Mouse (Mus musculus) myocyte (in vitro differentiated cells): ENCODE measurements around the gene Actr3. TPM values are rescaled to one million over a fixed set of nuclear protein-coding genes. Genes with fewer than 3 reads are reported as not detected.

Experiments used
- H3K27me3 ChIP-seq: one replicate; pipeline ENCODE4 v1.6.1; 2011; ENCODE audit not compliant: control insufficient read depth, insufficient read depth, insufficient read length
- H3K36me3 ChIP-seq: one replicate; pipeline ENCODE4 v1.6.1; 2011; ENCODE audit not compliant: control insufficient read depth, insufficient read depth
- H3K4me2 ChIP-seq: one replicate; pipeline ENCODE4 v1.6.1; 2011; ENCODE audit warnings: low read depth, control low read depth
- H3K4me3 ChIP-seq: one replicate; pipeline ENCODE4 v1.5.1; 2011; ENCODE audit warnings: mild to moderate bottlenecking, control low read depth, moderate library complexity
- H3K79me2 ChIP-seq: one replicate; pipeline ENCODE4 v1.6.1; 2011; ENCODE audit not compliant: control insufficient read depth, insufficient read depth
- H3ac ChIP-seq: one replicate; pipeline ENCODE4 v1.6.1; 2011; ENCODE audit not compliant: control insufficient read depth, insufficient read length
- CEBPB ChIP-seq: IDR thresholded peaks from 2 replicates; pipeline ENCODE4 v1.6.1; 2011; ENCODE audit warnings: mild to moderate bottlenecking, moderate library complexity; ENCODE audit not compliant: poor library complexity, insufficient read depth, severe bottlenecking
- E2F4 ChIP-seq: IDR thresholded peaks from one replicate; pipeline ENCODE4 v1.6.1; 2011; ENCODE audit warnings: mild to moderate bottlenecking, control low read depth, moderate library complexity; ENCODE audit not compliant: insufficient read depth
- MAX ChIP-seq: IDR thresholded peaks from one replicate; pipeline ENCODE4 v1.6.1; 2011; ENCODE audit warnings: low read depth, mild to moderate bottlenecking, control low read depth
- MYOD1 ChIP-seq, 3 experiments: IDR thresholded peaks; one replicate each; pipeline ENCODE4 v1.6.1; 2011; ENCODE audit warnings: control low read depth in 2 of 3, low read depth in 2 of 3, mild to moderate bottlenecking in 2 of 3, moderate library complexity in 1 of 3; ENCODE audit not compliant: insufficient read length in 2 of 3, control insufficient read depth in 1 of 3
- MYOG ChIP-seq, 3 experiments: IDR thresholded peaks; one replicate each; pipeline ENCODE4 v1.6.1; 2011; ENCODE audit warnings: control low read depth in 2 of 3, low read depth in 2 of 3, mild to moderate bottlenecking in 2 of 3; ENCODE audit not compliant: insufficient read length in 2 of 3, control insufficient read depth in 1 of 3, insufficient read depth in 1 of 3
- POLR2A ChIP-seq: IDR thresholded peaks from one replicate; pipeline ENCODE4 v1.6.1; 2011; ENCODE audit warnings: low read depth, mild to moderate bottlenecking, control low read depth, moderate library complexity; ENCODE audit not compliant: insufficient read length
- POLR2AphosphoS2 ChIP-seq: IDR thresholded peaks from one replicate; pipeline ENCODE4 v1.6.1; 2011; ENCODE audit warnings: low read depth, control low read depth; ENCODE audit not compliant: insufficient read length
- REST ChIP-seq: IDR thresholded peaks from one replicate; pipeline ENCODE4 v1.6.1; 2011; ENCODE audit warnings: mild to moderate bottlenecking, control low read depth, moderate library complexity; ENCODE audit not compliant: insufficient read depth, insufficient read length
- SRF ChIP-seq: IDR thresholded peaks from one replicate; pipeline ENCODE4 v1.6.1; 2011; ENCODE audit warnings: low read depth; ENCODE audit not compliant: control insufficient read depth, insufficient read length
- TCF12 ChIP-seq: IDR thresholded peaks from one replicate; pipeline ENCODE4 v1.6.1; 2011; ENCODE audit warnings: mild to moderate bottlenecking, control low read depth; ENCODE audit not compliant: poor library complexity, insufficient read depth, severe bottlenecking
- TCF3 ChIP-seq: IDR thresholded peaks from one replicate; pipeline ENCODE4 v1.6.1; 2011; ENCODE audit warnings: low read depth, control low read depth; ENCODE audit not compliant: insufficient read length
- USF1 ChIP-seq: IDR thresholded peaks from one replicate; pipeline ENCODE4 v1.6.1; 2011; ENCODE audit warnings: low read depth, mild to moderate bottlenecking, control low read depth, moderate library complexity
- polyA plus RNA-seq: library from polyadenylated mRNA; unstranded; fragments of >200 nt; fragmentation: generic; extraction: Trizol; gene quantifications from one replicate; pipeline ENCODE4 v1.2.1, GENCODE M21; 2012; ENCODE audit warnings: missing spikeins

The Actr3 gene
- 131 TPM for polyA plus RNA-seq

GRCm38 (mm10) chr1:125435369-125436135, at the start of gene Actr3:
TSS of gene Actr3 (minus strand) at chr1:125435727.
- peak within 1 kb of the TSS; percentile 94 for H3K4me3 ChIP-seq
- peaks cover 45% of the 10 kb centered on the region for H3K79me2 ChIP-seq
- H3K27me3 ChIP-seq, result no peaks in the 10 kb centered on the region
- peak within 1 kb of the TSS; percentile 77 for H3ac ChIP-seq
- TF ChIP-seq USF1 (no peak), POLR2AphosphoS2 (peak; percentile 92), MYOD1 (IDR thresholded peaks at IDR 0.05; ENCODE audit: control insufficient read depth in 1 of 3, insufficient read length in 2 of 3, low read depth in 2 of 3) (peak in 2 of 3 experiments; percentile 63 to 72), TCF3 (no peak), POLR2A (peak; percentile 83), MAX (no peak), MYOG (IDR thresholded peaks at IDR 0.05; ENCODE audit: control insufficient read depth in 1 of 3, insufficient read depth in 1 of 3, insufficient read length in 2 of 3, low read depth in 2 of 3) (peak; percentile 38 to 88 (median 86))
- peak within 1 kb of the TSS; percentile 83 for H3K4me2 ChIP-seq
- H3K36me3 ChIP-seq, result no peaks in the 10 kb centered on the region

DNA sequence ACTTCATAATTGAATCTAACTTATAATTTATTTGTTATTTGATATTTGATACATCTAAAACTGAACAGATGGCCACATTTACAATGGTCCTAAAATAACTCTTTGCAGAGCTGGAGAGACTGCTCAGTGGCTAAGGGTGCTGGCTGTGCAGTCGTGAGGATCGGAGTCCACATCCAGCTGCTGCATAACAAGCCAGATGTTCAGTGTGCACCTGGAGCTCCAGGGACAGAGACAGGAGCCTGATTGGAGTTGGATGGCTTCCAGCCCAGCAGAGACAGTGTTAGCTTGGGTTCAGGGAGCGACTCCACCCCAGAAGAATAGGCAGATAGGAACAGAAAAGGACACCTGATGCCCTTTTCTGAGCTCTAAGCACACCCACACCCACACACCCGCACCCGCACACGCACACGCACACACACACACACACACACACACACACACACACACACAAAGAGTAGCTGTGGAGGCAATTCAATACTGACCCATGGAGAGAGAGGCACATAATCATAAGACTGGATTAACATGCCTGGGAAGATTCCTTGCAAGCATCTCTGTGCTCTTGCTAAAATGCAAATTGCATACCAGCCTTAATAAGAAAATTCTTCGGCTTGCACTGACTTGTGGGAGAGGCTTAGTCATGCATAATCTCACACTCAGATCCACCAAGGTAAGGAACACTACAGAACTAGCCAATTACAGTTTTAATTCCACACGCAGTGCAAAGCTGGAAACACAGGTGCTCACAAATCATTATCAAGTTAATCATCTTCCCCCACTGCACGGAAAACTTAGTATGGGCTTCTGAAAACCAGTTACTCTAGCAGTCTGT, 47.1 kb upstream of the Actr3 start:
- Histone ChIP-seq H3K36me3 (no peaks in the 10 kb centered on the region), H3K27me3 (no peaks in the 10 kb centered on the region), H3K79me2 (no peaks in the 10 kb centered on the region), H3ac (no peak overlapping the region), H3K4me2 (no peak overlapping the region), H3K4me3 (no peak overlapping the region)
- no peak for TF ChIP-seq POLR2AphosphoS2
- TF ChIP-seq TCF12, result no peak
- TF ChIP-seq MYOD1 (IDR thresholded peaks at IDR 0.05; ENCODE audit: control insufficient read depth in 1 of 3, insufficient read length in 2 of 3, low read depth in 2 of 3), result no peak
- TF ChIP-seq SRF, result no peak
- no peak for TF ChIP-seq MAX
- TF ChIP-seq MYOG (IDR thresholded peaks at IDR 0.05; ENCODE audit: control insufficient read depth in 1 of 3, insufficient read depth in 1 of 3, insufficient read length in 2 of 3, low read depth in 2 of 3), result no peak
- no peak for TF ChIP-seq POLR2A
- TF ChIP-seq TCF3, result no peak
- TF ChIP-seq USF1, result no peak
- TF ChIP-seq E2F4, result no peak
- no peak for TF ChIP-seq CEBPB
- no peak for TF ChIP-seq REST

DNA sequence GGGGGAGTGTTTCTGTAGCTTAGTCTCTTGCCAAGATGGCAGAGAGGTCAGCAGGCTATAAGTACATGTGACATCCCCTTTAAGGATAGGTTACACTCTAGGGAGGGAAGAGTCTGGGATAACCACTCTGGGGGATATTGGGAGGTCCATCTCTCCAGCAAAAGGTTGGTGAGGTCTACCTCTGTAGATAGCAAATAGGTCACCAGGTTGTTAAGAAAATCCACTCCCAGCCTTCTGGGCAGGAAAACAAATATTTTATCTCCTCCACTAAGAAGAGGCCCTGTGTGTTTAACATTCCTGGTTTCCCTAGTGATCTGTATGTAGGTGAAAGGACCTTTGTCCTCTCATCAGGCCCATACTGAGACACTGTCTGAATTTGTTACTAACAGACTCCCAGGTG, 46.3 kb upstream of the Actr3 start:
- H3K79me2 ChIP-seq, result no peaks in the 10 kb centered on the region
- no peak overlapping the region for H3K4me2 ChIP-seq
- H3K36me3 ChIP-seq, result no peaks in the 10 kb centered on the region
- H3K27me3 ChIP-seq, result no peaks in the 10 kb centered on the region
- TF ChIP-seq REST (no peak), POLR2A (no peak), MAX (no peak), TCF3 (no peak), TCF12 (no peak), MYOD1 (IDR thresholded peaks at IDR 0.05; ENCODE audit: control insufficient read depth in 1 of 3, insufficient read length in 2 of 3, low read depth in 2 of 3) (no peak), MYOG (IDR thresholded peaks at IDR 0.05; ENCODE audit: control insufficient read depth in 1 of 3, insufficient read depth in 1 of 3, insufficient read length in 2 of 3, low read depth in 2 of 3) (no peak), POLR2AphosphoS2 (no peak), USF1 (no peak), E2F4 (no peak), CEBPB (no peak), SRF (no peak)
- no peak overlapping the region for H3K4me3 ChIP-seq
- H3ac ChIP-seq, result no peak overlapping the region

GRCm38 (mm10) chr1:125478588-125478987, 43.1 kb upstream of the Actr3 start:
- no peak overlapping the region for H3ac ChIP-seq
- H3K27me3 ChIP-seq, result no peaks in the 10 kb centered on the region
- no peak overlapping the region for H3K4me2 ChIP-seq
- H3K4me3 ChIP-seq, result no peak overlapping the region
- H3K79me2 ChIP-seq, result no peaks in the 10 kb centered on the region
- H3K36me3 ChIP-seq, result no peaks in the 10 kb centered on the region
- TF ChIP-seq POLR2AphosphoS2 (no peak), MYOD1 (IDR thresholded peaks at IDR 0.05; ENCODE audit: control insufficient read depth in 1 of 3, insufficient read length in 2 of 3, low read depth in 2 of 3) (no peak), MAX (no peak), TCF3 (no peak), SRF (no peak), POLR2A (no peak), CEBPB (no peak), E2F4 (no peak), USF1 (no peak), TCF12 (no peak), REST (no peak), MYOG (IDR thresholded peaks at IDR 0.05; ENCODE audit: control insufficient read depth in 1 of 3, insufficient read depth in 1 of 3, insufficient read length in 2 of 3, low read depth in 2 of 3) (no peak)
